Mouse (Mus musculus) ES-Bruce4 (cell line): ENCODE results near the gene Bnip1. TPM values are rescaled to one million over a fixed set of nuclear protein-coding genes. Genes with fewer than 3 reads are reported as not detected.

Source experiments
- H3K27ac ChIP-seq: 2 replicates; pipeline ENCODE4 v1.5.1; 2012; ENCODE audit warnings: low read length, inconsistent platforms; ENCODE audit not compliant: insufficient read depth
- H3K27me3 ChIP-seq: 2 replicates; pipeline ENCODE4 v1.6.1; 2012; ENCODE audit warnings: mild to moderate bottlenecking, low read length, inconsistent platforms; ENCODE audit not compliant: control insufficient read depth, poor library complexity, insufficient read depth, severe bottlenecking
- H3K36me3 ChIP-seq: 2 replicates; pipeline ENCODE4 v1.6.1; 2012; ENCODE audit warnings: inconsistent platforms, mild to moderate bottlenecking, low read length, moderate library complexity; ENCODE audit not compliant: control insufficient read depth, poor library complexity, insufficient read depth, severe bottlenecking
- H3K4me1 ChIP-seq: one replicate; pipeline ENCODE4 v1.8.1; 2011; ENCODE audit warnings: low read length; ENCODE audit not compliant: control insufficient read depth, insufficient read depth
- H3K4me3 ChIP-seq: 2 replicates; pipeline ENCODE4 v1.5.1; 2011; ENCODE audit warnings: low read depth, mild to moderate bottlenecking, low read length
- H3K9ac ChIP-seq: 2 replicates; pipeline ENCODE4 v1.6.1; 2012; ENCODE audit warnings: low read depth, mild to moderate bottlenecking, inconsistent platforms; ENCODE audit not compliant: poor library complexity, severe bottlenecking
- H3K9me3 ChIP-seq: replicated peaks from 2 replicates; pipeline ENCODE4 v1.6.1; 2012; ENCODE audit warnings: mild to moderate bottlenecking, low read length, inconsistent platforms; ENCODE audit not compliant: control insufficient read depth, poor library complexity, insufficient read depth, severe bottlenecking
- CTCF ChIP-seq: IDR thresholded peaks from one replicate; pipeline ENCODE4 v1.8.1; 2011; ENCODE audit warnings: low read depth, low read length
- EP300 ChIP-seq: IDR thresholded peaks from 2 replicates; pipeline ENCODE4 v1.6.1; 2011; ENCODE audit warnings: low read depth, low read length; ENCODE audit not compliant: insufficient read depth
- POLR2A ChIP-seq: IDR thresholded peaks from one replicate; pipeline ENCODE4 v1.8.1; 2011; ENCODE audit warnings: low read length; ENCODE audit not compliant: insufficient read depth
- polyA plus RNA-seq: library from polyadenylated mRNA; stranded (reverse); fragments of >200 nt; gene quantifications from 2 replicates; pipeline ENCODE4 v1.2.4, GENCODE M21; 2011; ENCODE audit warnings: low read depth; ENCODE audit not compliant: missing spikeins, insufficient read depth, insufficient read length

Bnip1 gene
- polyA plus RNA-seq, 1 experiment: 28.9 TPM

GRCm38 (mm10) chr17:26790269-26791214 lies 9.7 kb downstream of the Bnip1 start:
- Histone ChIP-seq H3K9ac (no peak overlapping the region), H3K27me3 (no peaks in the 10 kb centered on the region), H3K4me1 (no peaks in the 10 kb centered on the region), H3K9me3 (no peaks in the 10 kb centered on the region), H3K4me3 (no peak overlapping the region), H3K36me3 (peaks cover 4% of the 10 kb centered on the region; the same call in 1 of the 2 replicates), H3K27ac (no peak overlapping the region)
- TF ChIP-seq POLR2A: no peak
- TF ChIP-seq EP300: no peak
- no peak for TF ChIP-seq CTCF

GRCm38 (mm10) chr17:26791580-26791979 lies 10.7 kb downstream of the Bnip1 start:
- no peak overlapping the region for H3K4me3 ChIP-seq
- H3K4me1 ChIP-seq: no peaks in the 10 kb centered on the region
- no peak overlapping the region for H3K27ac ChIP-seq
- peaks cover 4% of the 10 kb centered on the region; the same call in 1 of the 2 replicates for H3K36me3 ChIP-seq
- H3K27me3 ChIP-seq: no peaks in the 10 kb centered on the region
- H3K9ac ChIP-seq: no peak overlapping the region
- no peaks in the 10 kb centered on the region for H3K9me3 ChIP-seq
- no peak for TF ChIP-seq EP300
- TF ChIP-seq POLR2A: no peak

GRCm38 (mm10) chr17:26792096-26792495 lies 11.2 kb downstream of the Bnip1 start:
- H3K4me1 ChIP-seq: no peaks in the 10 kb centered on the region
- H3K36me3 ChIP-seq: peaks cover 4% of the 10 kb centered on the region; the same call in 1 of the 2 replicates
- H3K27me3 ChIP-seq: no peaks in the 10 kb centered on the region
- H3K9me3 ChIP-seq: no peaks in the 10 kb centered on the region
- H3K4me3 ChIP-seq: no peak overlapping the region
- TF ChIP-seq EP300 (no peak), POLR2A (no peak), CTCF (no peak)
- no peak overlapping the region for H3K27ac ChIP-seq
- H3K9ac ChIP-seq: no peak overlapping the region

GRCm38 (mm10) chr17:26793068-26793765 lies 12.4 kb downstream of the Bnip1 start:
- peaks cover 4% of the 10 kb centered on the region; the same call in 1 of the 2 replicates for H3K36me3 ChIP-seq
- TF ChIP-seq EP300 (no peak), POLR2A (no peak), CTCF (no peak)
- no peaks in the 10 kb centered on the region for H3K27me3 ChIP-seq
- H3K27ac ChIP-seq: no peak overlapping the region
- no peaks in the 10 kb centered on the region for H3K9me3 ChIP-seq
- H3K4me1 ChIP-seq: no peaks in the 10 kb centered on the region
- H3K4me3 ChIP-seq: no peak overlapping the region
- no peak overlapping the region for H3K9ac ChIP-seq

GRCm38 (mm10) chr17:26794744-26795143 lies 13.9 kb downstream of the Bnip1 start:
- Histone ChIP-seq H3K27me3 (no peaks in the 10 kb centered on the region), H3K36me3 (peaks cover 4% of the 10 kb centered on the region; the same call in 1 of the 2 replicates)
- no peak for TF ChIP-seq POLR2A
- peak; percentile 71 for TF ChIP-seq CTCF

GRCm38 (mm10) chr17:26795386-26795785 lies 14.5 kb downstream of the Bnip1 start:
- no peak overlapping the region for H3K4me3 ChIP-seq
- H3K27ac ChIP-seq: no peak overlapping the region
- TF ChIP-seq EP300: no peak
- no peak for TF ChIP-seq CTCF
- TF ChIP-seq POLR2A: no peak
- H3K4me1 ChIP-seq: no peaks in the 10 kb centered on the region
- H3K36me3 ChIP-seq: peaks cover 4% of the 10 kb centered on the region; the same call in 1 of the 2 replicates
- H3K9ac ChIP-seq: no peak overlapping the region
- H3K9me3 ChIP-seq: no peaks in the 10 kb centered on the region
- no peaks in the 10 kb centered on the region for H3K27me3 ChIP-seq

More at GRCm38 (mm10) chr17:26794744-26795143, 13.9 kb downstream of the Bnip1 start:
- H3K9ac ChIP-seq: no peak overlapping the region
- H3K4me1 ChIP-seq: no peaks in the 10 kb centered on the region
- no peak overlapping the region for H3K27ac ChIP-seq
- no peaks in the 10 kb centered on the region for H3K9me3 ChIP-seq
- H3K4me3 ChIP-seq: no peak overlapping the region
